Mouse (Mus musculus) heart, embryonic 12.5 days (tissue): Measurements from ENCODE around the gene Usp18. TPM values are rescaled to one million over a fixed set of nuclear protein-coding genes. Genes with fewer than 3 reads are reported as not detected.

Experiments
- ATAC-seq: fragments of 200-750 bp; cut with Nextera tagmentation; 2 replicates; pipeline ENCODE4 v1.8.0; 2017; ENCODE audit warnings: moderate TSS enrichment, moderate library complexity; ENCODE audit not compliant: insufficient number of reproducible peaks, low FRiP score
- H3K27ac ChIP-seq: fragments of 300-500 bp; sonication (generic); 2 replicates; pipeline ENCODE4 v1.5.1; 2016; ENCODE audit warnings: mild to moderate bottlenecking, moderate library complexity; ENCODE audit not compliant: poor library complexity, severe bottlenecking
- H3K27me3 ChIP-seq: fragments of 300-500 bp; sonication (generic); replicated peaks from 2 replicates; pipeline ENCODE4 v1.6.1; 2016; ENCODE audit warnings: mild to moderate bottlenecking, moderate library complexity
- H3K36me3 ChIP-seq: fragments of 300-500 bp; sonication (generic); 2 replicates; pipeline ENCODE4 v1.6.1; 2016; ENCODE audit warnings: mild to moderate bottlenecking, moderate library complexity
- H3K4me1 ChIP-seq: fragments of 300-500 bp; sonication (generic); replicated peaks from 2 replicates; pipeline ENCODE4 v1.6.1; 2016; ENCODE audit warnings: mild to moderate bottlenecking
- H3K4me2 ChIP-seq: fragments of 300-500 bp; sonication (generic); 2 replicates; pipeline ENCODE4 v1.6.1; 2016; ENCODE audit warnings: mild to moderate bottlenecking, moderate library complexity
- H3K4me3 ChIP-seq: fragments of 300-500 bp; sonication (generic); 2 replicates; pipeline ENCODE4 v1.5.1; 2016; ENCODE audit warnings: mild to moderate bottlenecking
- H3K9ac ChIP-seq: fragments of 300-500 bp; sonication (generic); 2 replicates; pipeline ENCODE4 v1.6.1; 2016; ENCODE audit warnings: mild to moderate bottlenecking, moderate library complexity
- H3K9me3 ChIP-seq: fragments of 300-500 bp; sonication (generic); replicated peaks from 2 replicates; pipeline ENCODE4 v1.6.1; 2016; ENCODE audit warnings: mild to moderate bottlenecking, moderate library complexity
- WGBS: fragments of 180-500 bp; shearing (Covaris S2); methylation state at CpG from one replicate; pipeline ENCODE4 v1.1.7; 2016; 5-methylcytosine and 5-hydroxymethylcytosine counted together
- polyA plus RNA-seq: library from polyadenylated mRNA; unstranded; fragments of >200 nt; fragmentation: Nextera tagmentation; extraction: Ambion mirVana; gene quantifications from 2 replicates; pipeline ENCODE4 v1.2.1, GENCODE M21; 2016

Usp18 gene
- polyA plus RNA-seq, 1 experiment from 2014 or later, result 1.8 TPM

DNA sequence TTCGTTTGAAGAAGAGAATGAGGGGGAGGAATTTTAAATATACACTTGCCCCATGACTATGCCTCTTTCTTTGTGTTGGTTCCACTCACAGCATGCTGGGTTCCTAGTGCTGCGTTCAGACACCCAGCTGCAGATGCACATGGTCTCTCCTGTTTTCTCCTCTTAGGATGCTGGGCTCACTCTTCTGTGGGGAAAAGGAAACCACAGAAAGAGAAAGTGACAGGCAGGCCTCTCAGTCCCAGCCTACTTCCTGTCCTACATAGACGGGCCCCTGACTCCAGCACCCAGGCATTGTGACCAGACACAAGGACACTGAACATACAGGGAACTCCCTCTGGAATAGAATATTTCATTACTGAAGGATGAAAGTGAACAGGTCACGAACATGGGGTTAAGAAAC, 19.7 kb upstream of the Usp18 start:
- 61% methylated on average over 4 of the region's 4 CpGs for WGBS
- Histone ChIP-seq H3K27me3 (no peaks in the 10 kb centered on the region), H3K27ac (no peak overlapping the region), H3K9ac (no peak overlapping the region), H3K36me3 (no peaks in the 10 kb centered on the region), H3K4me1 (peaks cover 5% of the 10 kb centered on the region), H3K4me3 (no peak overlapping the region), H3K9me3 (0 out of 2 replicates have a peak, but pooled peaks cover 4% of the 10 kb centered on the region), H3K4me2 (no peak overlapping the region)
- ATAC-seq, result no peak

DNA sequence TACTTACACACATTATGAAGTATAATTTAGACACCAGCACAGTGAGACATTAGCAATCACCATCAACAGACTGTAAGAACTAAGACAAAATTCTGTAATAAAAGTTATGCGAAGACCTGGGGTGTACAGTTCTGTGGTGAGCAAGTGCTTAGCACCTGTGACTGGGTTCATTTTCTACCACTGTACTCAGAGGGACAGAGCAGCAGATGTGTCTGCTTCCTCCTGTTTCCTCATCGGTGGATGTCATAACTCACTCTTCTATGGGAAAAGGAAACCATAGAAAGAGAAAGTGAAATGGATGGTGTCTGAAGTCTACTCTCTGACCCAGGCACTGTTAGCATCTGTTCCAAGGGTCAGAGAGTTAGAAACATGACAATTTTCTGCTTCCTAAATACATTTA, 19.0 kb upstream of the Usp18 start:
- Histone ChIP-seq H3K4me2 (no peak overlapping the region), H3K27ac (no peak overlapping the region), H3K27me3 (no peaks in the 10 kb centered on the region), H3K4me1 (peaks cover 5% of the 10 kb centered on the region), H3K9ac (no peak overlapping the region), H3K4me3 (no peak overlapping the region), H3K36me3 (no peaks in the 10 kb centered on the region), H3K9me3 (0 out of 2 replicates have a peak, but pooled peaks cover 4% of the 10 kb centered on the region)
- WGBS, result 74% methylated on average over 2 of the region's 2 CpGs
- ATAC-seq, result no peak

DNA sequence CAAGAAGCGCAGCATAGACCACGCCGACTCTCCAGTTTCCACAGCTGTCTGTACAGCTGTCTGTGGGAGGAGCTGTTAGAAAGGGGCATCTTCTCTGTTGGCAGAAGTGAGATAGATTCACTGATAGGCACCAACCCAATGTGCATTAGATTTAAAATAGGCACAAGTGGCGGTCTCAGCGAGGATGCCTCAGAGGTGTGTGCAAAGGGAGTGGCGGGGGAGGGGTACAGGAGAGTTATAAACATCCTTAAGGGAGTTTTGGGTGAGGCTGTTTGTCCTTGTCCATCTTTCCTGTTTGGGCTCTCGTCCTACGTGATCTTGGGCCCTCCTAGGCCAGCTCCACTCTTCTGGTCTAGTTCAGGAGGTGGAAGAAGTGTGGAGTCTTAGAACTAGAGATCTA, 17.3 kb upstream of the Usp18 start:
- Histone ChIP-seq H3K27me3 (no peaks in the 10 kb centered on the region), H3K36me3 (no peaks in the 10 kb centered on the region), H3K4me1 (peaks cover 5% of the 10 kb centered on the region), H3K9ac (no peak overlapping the region), H3K4me2 (no peak overlapping the region), H3K9me3 (no peaks in the 10 kb centered on the region), H3K4me3 (no peak overlapping the region), H3K27ac (no peak overlapping the region)
- WGBS, result 64% methylated on average over 8 of the region's 8 CpGs
- ATAC-seq, result no peak

DNA sequence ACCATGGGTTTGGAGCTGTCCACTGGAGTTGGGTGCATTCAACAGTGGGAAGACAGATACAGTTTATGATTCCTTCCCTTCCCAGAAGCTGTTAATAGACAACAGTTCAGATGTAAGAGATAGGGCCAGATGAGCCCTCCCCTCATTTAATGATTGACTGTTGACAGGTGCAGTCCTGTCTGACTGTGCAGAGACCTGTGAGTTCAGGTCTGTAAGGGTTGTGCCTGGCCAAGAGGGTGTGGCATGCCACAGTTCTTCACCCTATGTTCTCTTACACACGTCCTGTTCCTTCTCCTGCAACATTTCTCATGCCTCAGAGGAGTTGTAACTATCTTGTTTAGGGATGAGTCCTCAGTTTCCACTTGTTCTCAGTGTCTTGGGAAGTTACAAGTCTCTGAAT, 13.1 kb upstream of the Usp18 start:
- Histone ChIP-seq H3K9ac (no peak overlapping the region), H3K27ac (no peak overlapping the region), H3K4me3 (no peak overlapping the region), H3K27me3 (no peaks in the 10 kb centered on the region), H3K36me3 (no peaks in the 10 kb centered on the region), H3K4me1 (no peaks in the 10 kb centered on the region), H3K4me2 (no peak overlapping the region), H3K9me3 (no peaks in the 10 kb centered on the region)
- WGBS, result 59% methylated on average over 1 of the region's 1 CpGs
- ATAC-seq, result no peak

DNA sequence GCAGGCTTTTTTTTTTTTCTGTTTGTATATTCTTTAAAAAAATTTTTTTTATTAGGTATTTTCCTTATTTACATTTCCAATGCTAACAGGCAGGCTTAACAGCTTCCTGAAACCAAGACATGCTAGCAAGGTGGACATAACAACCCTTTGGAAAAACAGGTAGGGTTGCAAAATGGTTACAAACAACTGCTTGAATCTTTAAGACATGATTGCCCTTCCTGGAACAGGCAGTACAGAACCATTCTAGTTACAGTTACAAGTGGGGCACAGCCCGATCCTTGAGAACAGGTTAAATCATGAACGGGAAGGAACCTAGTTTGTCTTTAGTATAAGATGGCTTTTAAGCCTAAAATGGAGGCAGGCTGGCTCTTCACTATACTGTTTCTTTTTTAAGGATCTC, 9.3 kb upstream of the Usp18 start:
- H3K27ac ChIP-seq, result no peak overlapping the region
- no peaks in the 10 kb centered on the region for H3K27me3 ChIP-seq
- no peaks in the 10 kb centered on the region for H3K4me1 ChIP-seq
- H3K4me3 ChIP-seq, result no peak overlapping the region
- H3K9me3 ChIP-seq, result no peaks in the 10 kb centered on the region
- WGBS, result 77% methylated on average over 2 of the region's 2 CpGs
- ATAC-seq, result no peak
- no peak overlapping the region for H3K4me2 ChIP-seq
- no peaks in the 10 kb centered on the region for H3K36me3 ChIP-seq
- H3K9ac ChIP-seq, result no peak overlapping the region

DNA sequence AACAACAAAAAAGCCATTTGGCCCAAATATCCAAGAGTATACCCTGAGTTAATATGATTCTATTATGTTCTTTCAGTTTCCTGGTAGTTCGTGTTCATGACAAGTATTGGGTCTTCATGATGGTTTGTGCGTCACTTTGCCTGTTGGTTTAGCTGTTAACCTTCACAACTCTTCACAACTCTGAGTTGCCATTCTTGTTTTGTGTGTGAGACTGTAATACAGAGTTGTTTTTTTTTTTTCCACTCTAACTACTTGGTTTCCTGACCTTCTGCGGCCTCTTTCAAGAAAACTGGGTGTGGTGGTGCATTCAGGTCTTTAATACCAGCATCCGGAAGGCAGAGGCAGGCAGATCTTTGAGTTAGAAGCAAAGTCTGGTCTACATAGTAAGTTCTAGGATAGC, 7.5 kb upstream of the Usp18 start:
- ATAC-seq, result no peak
- 85% methylated on average over 4 of the region's 4 CpGs for WGBS
- no peak overlapping the region for H3K4me2 ChIP-seq

DNA sequence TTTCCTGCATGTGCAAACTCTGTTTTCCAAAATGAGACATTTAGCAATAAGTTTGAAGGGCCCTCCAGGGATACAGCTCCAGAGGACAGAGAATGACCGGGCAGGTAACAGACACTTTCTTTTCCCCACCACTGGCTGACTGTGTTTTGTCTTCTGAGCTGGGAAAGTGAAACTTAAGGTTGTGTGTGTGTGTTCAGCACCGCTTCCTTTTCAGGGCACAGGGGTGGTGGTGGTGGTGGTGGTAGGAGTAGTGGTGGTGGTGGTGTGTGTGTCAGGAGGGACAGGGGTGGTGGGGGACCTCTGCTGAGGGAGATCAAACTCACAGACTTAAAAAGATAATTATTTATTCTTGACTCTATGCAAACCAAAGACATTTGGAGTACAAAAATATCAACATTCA, 3.9 kb upstream of the Usp18 start:
- Histone ChIP-seq H3K4me2 (no peak overlapping the region), H3K27ac (no peak overlapping the region), H3K36me3 (no peaks in the 10 kb centered on the region), H3K4me1 (peaks cover 4% of the 10 kb centered on the region; the same call in 1 of the 2 replicates), H3K9ac (no peak overlapping the region), H3K4me3 (no peak overlapping the region), H3K27me3 (peaks cover 21% of the 10 kb centered on the region), H3K9me3 (no peaks in the 10 kb centered on the region)
- ATAC-seq, result no peak
- 83% methylated on average over 2 of the region's 2 CpGs for WGBS

More for the DNA sequence above, 7.5 kb upstream of the Usp18 start:
- Histone ChIP-seq H3K4me3 (no peak overlapping the region), H3K27ac (no peak overlapping the region), H3K9ac (no peak overlapping the region), H3K4me1 (no peaks in the 10 kb centered on the region), H3K27me3 (peaks cover 12% of the 10 kb centered on the region; the same call in 1 of the 2 replicates), H3K36me3 (no peaks in the 10 kb centered on the region), H3K9me3 (no peaks in the 10 kb centered on the region)

DNA sequence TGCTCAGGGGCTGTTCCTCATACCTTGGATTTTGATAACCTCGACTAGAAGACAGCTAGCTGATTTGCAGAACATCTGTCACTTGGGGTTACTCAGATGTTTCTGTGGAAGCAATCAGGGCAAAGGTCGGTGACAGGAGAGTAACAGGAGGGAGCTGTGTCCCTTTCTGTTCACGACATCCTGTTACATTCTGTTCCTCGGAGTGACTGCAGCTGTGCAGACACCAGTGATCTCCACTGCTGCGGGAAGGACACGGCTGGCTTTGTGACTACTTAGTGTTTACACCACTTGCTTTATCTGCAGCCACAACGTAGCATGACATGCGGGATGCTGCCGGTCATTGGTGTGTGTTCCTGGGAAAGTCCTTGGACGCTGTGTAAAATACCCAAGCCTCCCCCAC, 2.5 kb upstream of the Usp18 start:
- no peak overlapping the region for H3K4me2 ChIP-seq
- no peak for ATAC-seq
- no peak overlapping the region for H3K9ac ChIP-seq
- peaks cover 21% of the 10 kb centered on the region for H3K27me3 ChIP-seq
- no peak overlapping the region for H3K4me3 ChIP-seq
- H3K27ac ChIP-seq, result no peak overlapping the region
- H3K36me3 ChIP-seq, result no peaks in the 10 kb centered on the region
- 31% methylated on average over 10 of the region's 10 CpGs for WGBS
- H3K4me1 ChIP-seq, result peaks cover 4% of the 10 kb centered on the region; the same call in 1 of the 2 replicates
- H3K9me3 ChIP-seq, result no peaks in the 10 kb centered on the region

DNA sequence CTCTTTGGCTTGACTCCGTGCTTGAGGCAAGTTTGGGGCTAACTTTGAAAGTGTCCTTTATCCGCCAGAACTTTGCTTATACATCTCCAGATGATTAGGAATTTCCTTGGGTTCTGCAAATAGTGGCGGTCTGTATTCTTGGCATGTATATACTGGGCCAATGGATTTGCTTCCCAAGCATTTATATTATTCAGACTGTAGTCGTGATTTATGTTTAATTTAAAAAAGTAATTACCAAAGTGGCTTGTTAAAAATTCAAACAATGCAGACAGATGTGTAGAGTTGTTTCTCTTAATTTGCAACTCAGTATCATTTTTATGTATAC, 293 bp downstream of the Usp18 start:
- Histone ChIP-seq H3K4me3 (peak overlapping the region; percentile 60), H3K27me3 (peaks cover 21% of the 10 kb centered on the region), H3K36me3 (no peaks in the 10 kb centered on the region), H3K4me1 (peaks cover 4% of the 10 kb centered on the region; the same call in 1 of the 2 replicates), H3K27ac (no peak overlapping the region), H3K9ac (peak overlapping the region; percentile 72; the same call in 1 of the 2 replicates), H3K9me3 (no peaks in the 10 kb centered on the region), H3K4me2 (peak overlapping the region; percentile 69)
- 10% methylated on average over 4 of the region's 4 CpGs for WGBS
- ATAC-seq, result peak; percentile 13; the same call in 1 of the 2 replicates

DNA sequence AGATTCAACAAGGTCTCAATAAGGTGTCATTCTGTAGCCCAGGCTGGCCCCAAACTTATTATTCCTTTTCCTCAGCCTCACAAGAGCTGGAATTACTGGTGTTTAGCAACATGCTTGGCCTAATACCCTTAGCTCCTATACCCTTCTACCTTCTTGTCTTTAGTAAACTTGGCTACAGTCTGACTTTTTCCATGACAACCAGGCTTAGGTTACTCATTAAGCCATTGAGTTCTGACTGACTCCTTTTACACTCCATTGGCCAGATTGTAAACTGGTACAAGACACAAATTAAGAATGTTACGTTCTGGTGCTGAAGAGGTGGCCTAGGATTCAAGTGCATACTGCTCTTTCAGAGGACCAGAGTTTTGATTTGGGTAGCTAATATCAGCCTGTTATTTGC, 4.7 kb downstream of the Usp18 start:
- H3K27ac ChIP-seq, result no peak overlapping the region
- no peaks in the 10 kb centered on the region for H3K27me3 ChIP-seq
- no peak overlapping the region for H3K4me3 ChIP-seq
- no peak for ATAC-seq
- H3K9me3 ChIP-seq, result no peaks in the 10 kb centered on the region
- no peak overlapping the region for H3K9ac ChIP-seq
- H3K4me2 ChIP-seq, result no peak overlapping the region
- WGBS, result 82% methylated on average over 1 of the region's 1 CpGs
- 0 out of 2 replicates have a peak, but pooled peaks cover 3% of the 10 kb centered on the region for H3K4me1 ChIP-seq
- no peaks in the 10 kb centered on the region for H3K36me3 ChIP-seq

DNA sequence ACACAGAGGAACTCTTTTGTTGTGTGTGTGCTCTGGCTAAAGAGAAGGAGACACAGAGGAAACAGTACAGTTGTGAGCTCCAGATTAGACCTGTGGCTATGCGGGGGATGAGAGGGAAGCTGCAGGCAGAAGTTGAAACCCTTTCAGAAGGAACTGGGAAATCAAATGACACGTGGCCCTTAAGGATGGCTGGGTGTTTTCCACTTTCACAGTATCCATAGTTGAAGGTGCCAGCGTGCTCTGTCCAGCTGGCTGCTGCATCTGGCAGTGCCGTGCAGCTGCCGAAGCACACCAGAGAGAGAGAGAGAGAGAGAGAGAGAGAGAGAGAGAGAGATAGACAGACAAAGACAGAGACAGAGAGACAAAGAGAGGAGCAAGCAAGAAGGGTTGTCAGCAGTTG, 5.5 kb downstream of the Usp18 start:
- Histone ChIP-seq H3K9ac (no peak overlapping the region), H3K36me3 (no peaks in the 10 kb centered on the region), H3K27ac (no peak overlapping the region), H3K4me3 (no peak overlapping the region), H3K4me1 (0 out of 2 replicates have a peak, but pooled peaks cover 3% of the 10 kb centered on the region), H3K27me3 (no peaks in the 10 kb centered on the region), H3K4me2 (no peak overlapping the region), H3K9me3 (no peaks in the 10 kb centered on the region)
- 62% methylated on average over 5 of the region's 5 CpGs for WGBS
- ATAC-seq, result no peak

DNA sequence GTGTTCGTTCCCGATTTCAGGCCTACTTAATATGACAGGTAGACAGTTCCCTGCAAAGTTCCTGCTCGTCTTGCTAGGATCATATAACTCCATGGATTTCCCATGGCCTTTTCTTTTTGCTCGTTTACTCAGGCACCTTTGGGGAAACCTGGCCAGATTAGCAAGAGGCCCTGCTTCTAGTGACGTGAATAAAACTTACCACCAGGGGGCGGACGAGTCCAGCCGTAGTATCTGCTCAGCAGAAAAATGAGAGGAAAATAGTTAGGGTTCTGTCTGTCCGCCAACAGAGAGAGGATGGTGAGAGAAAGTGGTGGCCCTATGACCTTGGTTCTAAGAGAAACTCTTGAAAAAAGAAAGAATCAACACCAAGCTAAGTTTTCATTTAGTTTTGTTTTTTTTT, 14.8 kb downstream of the Usp18 start:
- no peak overlapping the region for H3K27ac ChIP-seq
- H3K4me1 ChIP-seq, result no peaks in the 10 kb centered on the region
- no peak overlapping the region for H3K4me2 ChIP-seq
- H3K36me3 ChIP-seq, result no peaks in the 10 kb centered on the region
- no peak overlapping the region for H3K4me3 ChIP-seq
- H3K27me3 ChIP-seq, result no peaks in the 10 kb centered on the region
- no peak overlapping the region for H3K9ac ChIP-seq
- peaks cover 3% of the 10 kb centered on the region; the same call in 1 of the 2 replicates for H3K9me3 ChIP-seq
- WGBS, result 27% methylated on average over 9 of the region's 9 CpGs
- ATAC-seq, result no peak
